Mouse (Mus musculus) CH12.LX (cell line): ENCODE measurements at regions not wholly inside any gene's neighbourhood (a gene's known extent, or its start where the extent isn't known, plus 50 kb on each side); places are given as distances from the start of the nearest gene placed in this dataset.

Source experiments
- DNase-seq: peaks from one replicate; pipeline ENCODE4 v3.0.0-alpha.2; 2013; ENCODE audit errors: extremely low read depth
- H3K27ac ChIP-seq: 2 replicates; pipeline ENCODE4 v1.5.1; 2012; ENCODE audit warnings: low read depth, mild to moderate bottlenecking, control low read depth, moderate library complexity; ENCODE audit not compliant: insufficient read depth
- H3K27me3 ChIP-seq: replicated peaks from 2 replicates; pipeline ENCODE3; 2012; ENCODE audit warnings: inconsistent platforms
- H3K36me3 ChIP-seq, 2 experiments: replicated peaks in 1 of 2; 2 replicates each; pipeline versions ENCODE3 to v1.6.1; 2012; ENCODE audit warnings: inconsistent platforms in 1 of 2, low read length in 1 of 2, mild to moderate bottlenecking in 1 of 2, mixed read lengths in 1 of 2, moderate library complexity in 1 of 2; ENCODE audit not compliant: control insufficient read depth in 1 of 2, insufficient read depth in 1 of 2
- H3K4me1 ChIP-seq, 2 experiments: 2 replicates each; pipeline ENCODE4 v1.6.1; 2012; ENCODE audit warnings: inconsistent platforms in 1 of 2, moderate library complexity in 1 of 2; ENCODE audit not compliant: insufficient read depth in 2 of 2, control insufficient read depth in 1 of 2
- H3K4me2 ChIP-seq: 2 replicates; pipeline ENCODE4 v1.6.1; 2012; ENCODE audit warnings: low read depth, mild to moderate bottlenecking, control low read depth; ENCODE audit not compliant: poor library complexity, insufficient read depth, severe bottlenecking
- H3K4me3 ChIP-seq, 3 experiments: fragments of 150-350 bp in 1 of 3; sonication (generic) in 1 of 3; replicated peaks in 1 of 3; 2 replicates each; pipeline versions ENCODE3 to v1.5.1; 2011 to 2012; ENCODE audit warnings: low read depth in 2 of 3, low read length in 2 of 3, mild to moderate bottlenecking in 2 of 3, moderate library complexity in 2 of 3, control low read depth in 1 of 3, improper control_type of control experiment in 1 of 3, inconsistent platforms in 1 of 3, mixed read lengths in 1 of 3; ENCODE audit not compliant: poor library complexity in 1 of 3
- H3K79me2 ChIP-seq: replicated peaks from 2 replicates; pipeline ENCODE4 v1.6.1; 2012; ENCODE audit warnings: mild to moderate bottlenecking, moderate library complexity; ENCODE audit not compliant: control insufficient read depth, poor library complexity, insufficient read depth, severe bottlenecking; ENCODE audit errors: extremely low read depth
- H3K9ac ChIP-seq: 2 replicates; pipeline ENCODE4 v1.6.1; 2012; ENCODE audit warnings: low read depth, mild to moderate bottlenecking, control low read depth, moderate library complexity; ENCODE audit not compliant: insufficient read depth
- H3K9me3 ChIP-seq: replicated peaks from 2 replicates; pipeline ENCODE3; 2012; ENCODE audit warnings: low read length, inconsistent platforms, mixed read lengths
- CTCF ChIP-seq, 2 experiments: IDR thresholded peaks in 1 of 2; conservative IDR thresholded peaks in 1 of 2; 2 replicates each; pipeline ENCODE4 v1.5.1; 2011 to 2012; ENCODE audit warnings: low read depth in 2 of 2, low read length in 2 of 2, improper control_type of control experiment in 1 of 2, inconsistent platforms in 1 of 2, mild to moderate bottlenecking in 1 of 2, moderate library complexity in 1 of 2
- EP300 ChIP-seq: IDR thresholded peaks from 2 replicates; pipeline ENCODE4 v1.6.1; 2011; ENCODE audit warnings: low read length, improper control_type of control experiment
- GABPA ChIP-seq: IDR thresholded peaks from 2 replicates; pipeline ENCODE4 v1.6.1; 2012; ENCODE audit warnings: low read depth, low read length, improper control_type of control experiment, inconsistent platforms; ENCODE audit not compliant: insufficient replicate concordance
- HCFC1 ChIP-seq: IDR thresholded peaks from 2 replicates; pipeline ENCODE4 v1.6.1; 2012; ENCODE audit warnings: low read depth, mild to moderate bottlenecking, inconsistent platforms, low read length, improper control_type of control experiment
- IRF4 ChIP-seq: IDR thresholded peaks from 2 replicates; pipeline ENCODE4 v1.6.1; 2014; ENCODE audit warnings: low read depth, mild to moderate bottlenecking, inconsistent platforms, low read length, improper control_type of control experiment
- JUN ChIP-seq: IDR thresholded peaks from 2 replicates; pipeline ENCODE4 v1.6.1; 2011; ENCODE audit warnings: low read depth, mild to moderate bottlenecking, low read length, improper control_type of control experiment, moderate library complexity; ENCODE audit not compliant: insufficient read depth
- KAT2A ChIP-seq: IDR thresholded peaks from 2 replicates; pipeline ENCODE4 v1.6.1; 2012; ENCODE audit warnings: low read length, improper control_type of control experiment, inconsistent platforms; ENCODE audit not compliant: insufficient replicate concordance
- MAFK ChIP-seq: IDR thresholded peaks from 2 replicates; pipeline ENCODE4 v1.6.1; 2011; ENCODE audit warnings: low read length, improper control_type of control experiment; ENCODE audit not compliant: insufficient replicate concordance
- MAX ChIP-seq: IDR thresholded peaks from 2 replicates; pipeline ENCODE4 v1.6.1; 2011; ENCODE audit warnings: low read length, improper control_type of control experiment
- MAZ ChIP-seq: IDR thresholded peaks from 2 replicates; pipeline ENCODE4 v1.6.1; 2012; ENCODE audit warnings: low read depth, mild to moderate bottlenecking, inconsistent platforms, low read length, improper control_type of control experiment, moderate library complexity
- MYC ChIP-seq: IDR thresholded peaks from 2 replicates; pipeline ENCODE4 v1.6.1; 2011; ENCODE audit warnings: low read depth, mild to moderate bottlenecking, improper control_type of control experiment, low read length
- NRF1 ChIP-seq: IDR thresholded peaks from 2 replicates; pipeline ENCODE4 v1.6.1; 2014; ENCODE audit warnings: low read depth, mild to moderate bottlenecking, inconsistent platforms, low read length, improper control_type of control experiment, moderate library complexity
- PAX5 ChIP-seq: IDR thresholded peaks from 2 replicates; pipeline ENCODE4 v1.6.1; 2012; ENCODE audit warnings: low read length, inconsistent platforms, mixed read lengths
- POLR2A ChIP-seq: IDR thresholded peaks from 2 replicates; pipeline ENCODE4 v1.6.1; 2011; ENCODE audit warnings: low read depth, mild to moderate bottlenecking, improper control_type of control experiment, low read length
- RAD21 ChIP-seq: IDR thresholded peaks from 2 replicates; pipeline ENCODE4 v1.6.1; 2011; ENCODE audit warnings: low read depth, mild to moderate bottlenecking, low read length, improper control_type of control experiment, moderate library complexity
- RCOR1 ChIP-seq: conservative IDR thresholded peaks from 2 replicates; pipeline ENCODE4 v1.6.1; 2012; ENCODE audit warnings: low read depth, mild to moderate bottlenecking, inconsistent platforms, low read length, improper control_type of control experiment
- TBP ChIP-seq: conservative IDR thresholded peaks from 2 replicates; pipeline ENCODE4 v1.6.1; 2011; ENCODE audit warnings: low read depth, low read length, improper control_type of control experiment
- TCF12 ChIP-seq: IDR thresholded peaks from 2 replicates; pipeline ENCODE4 v1.6.1; 2014; ENCODE audit warnings: low read depth, mild to moderate bottlenecking, inconsistent platforms, low read length, improper control_type of control experiment
- UBTF ChIP-seq: IDR thresholded peaks from 2 replicates; pipeline ENCODE4 v1.6.1; 2012; ENCODE audit warnings: low read depth, mild to moderate bottlenecking, inconsistent platforms, low read length, improper control_type of control experiment, moderate library complexity
- USF1 ChIP-seq: IDR thresholded peaks from 2 replicates; pipeline ENCODE4 v1.6.1; 2014; ENCODE audit warnings: low read depth, mild to moderate bottlenecking, inconsistent platforms, low read length, improper control_type of control experiment
- ZMIZ1 ChIP-seq: IDR thresholded peaks from 2 replicates; pipeline ENCODE4 v1.6.1; 2012; ENCODE audit warnings: low read depth, mild to moderate bottlenecking, inconsistent platforms, low read length, improper control_type of control experiment
- ZNF384 ChIP-seq: IDR thresholded peaks from 2 replicates; pipeline ENCODE4 v1.6.1; 2012; ENCODE audit warnings: low read depth, low read length, improper control_type of control experiment, inconsistent platforms
- dilution Hi-C: fragments of 300-500 bp; cut with MboI; formaldehyde crosslinking; loops from 2 replicates; pipeline ENCODE4 v1.14.3; 2020; ENCODE audit warnings: low sequenced_read_pairs; ENCODE audit not compliant: extremely low pct_unique_long_range_greater_than_20kb, extremely low pct_ligation_motif_present
- in situ Hi-C: fragments of 300-500 bp; cut with MboI; formaldehyde crosslinking; loops from 3 replicates; pipeline ENCODE4 v1.14.3; 2019; ENCODE audit warnings: low sequenced_read_pairs, low pct_ligation_motif_present, low pct_unique_long_range_greater_than_20kb, mixed read lengths

DNA sequence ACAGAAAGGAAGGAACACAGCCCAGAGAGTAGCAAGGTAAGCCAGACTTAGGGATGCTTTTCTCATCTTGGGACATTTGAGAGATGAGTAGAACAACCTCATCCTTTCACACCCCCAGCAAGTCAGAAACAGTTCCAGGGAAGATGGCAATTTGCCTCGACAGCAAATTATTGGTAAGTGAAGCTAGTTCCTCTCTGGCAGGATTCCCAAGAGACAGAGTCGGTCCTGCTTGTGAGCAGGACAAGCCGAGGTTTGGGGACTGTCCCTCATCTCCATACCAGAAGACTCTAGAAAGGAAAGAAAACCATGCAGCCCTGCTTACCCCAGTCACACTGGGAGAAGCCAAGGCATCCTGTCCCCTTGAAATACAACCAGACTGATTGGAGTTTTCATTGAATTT, 497.5 kb upstream of the Nrp1 start:
- TF ChIP-seq KAT2A (0 out of 2 replicates have a peak, but pooled peaks have one; percentile 36), RAD21 (no peak; the same call in 1 of the 2 replicates), IRF4 (0 out of 2 replicates have a peak, but pooled peaks have one; percentile 51), EP300 (peak; percentile 63), HCFC1 (no peak), MAFK (peak; percentile 88), POLR2A (no peak), TBP (peak; percentile 62; the same call in 1 of the 2 replicates)
- no peaks in the 10 kb centered on the region for H3K27me3 ChIP-seq
- no peaks in the 10 kb centered on the region for H3K79me2 ChIP-seq
- H3K4me3 ChIP-seq: no peak overlapping the region
- H3K4me1 ChIP-seq: peaks cover 3 to 17% of the 10 kb centered on the region in 2 experiments; a peak in 3 of 4 replicates
- H3K9me3 ChIP-seq: peaks cover 8% of the 10 kb centered on the region
- H3K27ac ChIP-seq: no peak overlapping the region
- H3K36me3 ChIP-seq: no peaks in the 10 kb centered on the region
- H3K9ac ChIP-seq: no peak overlapping the region
- in situ Hi-C loops: no loop called here
- dilution Hi-C loops: no loop called here
- peak; percentile 91 for DNase-seq
- H3K4me2 ChIP-seq: no peak overlapping the region

DNA sequence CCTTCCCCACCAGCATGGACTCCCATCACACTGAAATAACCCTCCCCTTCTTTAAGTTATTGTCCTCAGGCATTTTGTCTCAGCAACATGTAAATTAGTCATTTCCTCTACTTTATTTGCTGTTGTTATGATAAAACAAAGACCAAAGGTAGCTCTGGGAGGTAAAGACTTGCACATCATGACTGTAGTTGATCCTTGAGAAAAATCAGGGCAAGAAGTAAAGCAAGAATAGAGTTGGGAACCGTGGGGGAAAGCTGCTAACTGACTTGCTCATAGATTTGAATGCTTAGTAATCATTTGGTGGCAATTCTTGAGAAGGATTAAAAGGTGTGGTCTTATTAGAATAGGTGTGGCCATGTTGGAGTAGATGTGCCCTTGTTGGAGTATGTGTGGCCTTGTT, 473.8 kb upstream of the Nrp1 start:
- Histone ChIP-seq H3K9me3 (peaks cover 3% of the 10 kb centered on the region), H3K79me2 (no peaks in the 10 kb centered on the region), H3K27me3 (no peaks in the 10 kb centered on the region), H3K27ac (no peak overlapping the region), H3K36me3 (no peaks in the 10 kb centered on the region), H3K4me3 (no peak overlapping the region), H3K4me2 (no peak overlapping the region), H3K9ac (no peak overlapping the region), H3K4me1 (peaks cover 3 to 5% of the 10 kb centered on the region in 2 experiments; a peak in 2 of 4 replicates)
- no peak for TF ChIP-seq PAX5
- no peak for TF ChIP-seq POLR2A
- no peak for TF ChIP-seq TCF12
- TF ChIP-seq MAZ: no peak
- TF ChIP-seq ZNF384: no peak
- TF ChIP-seq USF1: no peak
- no peak for TF ChIP-seq CTCF (conservative IDR thresholded peaks at IDR 0.05 in 1 of 2, IDR thresholded peaks at IDR 0.05 in 1 of 2; ENCODE audit: low read depth in 2 of 2, low read length in 2 of 2)
- TF ChIP-seq MYC: no peak
- no peak for DNase-seq
- dilution Hi-C loops: no loop called here
- in situ Hi-C loops: no loop called here

DNA sequence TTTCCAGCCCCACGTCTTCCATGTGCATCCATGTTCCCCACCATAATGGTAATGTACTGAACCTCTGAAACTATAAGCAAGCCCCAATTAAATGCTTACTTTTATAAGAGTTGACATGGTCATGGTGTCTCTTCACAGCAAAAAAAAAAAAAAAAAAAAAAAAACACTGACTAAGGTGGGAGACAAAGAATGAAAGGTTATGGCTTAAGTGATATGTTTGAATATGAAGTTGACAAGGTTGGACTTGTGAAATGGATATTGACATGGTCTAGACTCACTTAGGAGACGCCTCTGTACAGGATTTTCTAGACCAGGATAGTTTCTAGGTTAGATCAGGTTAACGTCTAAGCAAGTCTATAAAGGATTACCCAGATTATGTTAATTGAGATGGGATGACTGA, 473.2 kb upstream of the Nrp1 start:
- no peak overlapping the region for H3K9ac ChIP-seq
- TF ChIP-seq NRF1 (no peak), TCF12 (no peak), MAX (no peak), JUN (no peak), RCOR1 (no peak), KAT2A (no peak), ZMIZ1 (no peak), UBTF (no peak), GABPA (no peak), RAD21 (no peak), PAX5 (no peak), MYC (no peak)
- H3K4me3 ChIP-seq: no peak overlapping the region
- peaks cover 3 to 5% of the 10 kb centered on the region in 2 experiments; a peak in 2 of 4 replicates for H3K4me1 ChIP-seq
- H3K9me3 ChIP-seq: peaks cover 3% of the 10 kb centered on the region
- in situ Hi-C loops (no loop called here), dilution Hi-C loops (no loop called here)
- DNase-seq: no peak
- no peak overlapping the region for H3K27ac ChIP-seq
- H3K27me3 ChIP-seq: no peaks in the 10 kb centered on the region
- H3K36me3 ChIP-seq: no peaks in the 10 kb centered on the region
- H3K79me2 ChIP-seq: no peaks in the 10 kb centered on the region
- H3K4me2 ChIP-seq: no peak overlapping the region
